Mouse (Mus musculus) kidney, embryonic 16.5 days (tissue): ENCODE results near the gene Pbx1. TPM values are rescaled to one million over a fixed set of nuclear protein-coding genes. Genes with fewer than 3 reads are reported as not detected.
A peak's percentile ranks its signal among the peaks of the same experiment; 100 is the strongest.

Source experiments
- ATAC-seq: fragments of 200-750 bp; cut with Nextera tagmentation; 2 replicates; pipeline ENCODE4 v1.8.0; 2017; ENCODE audit warnings: moderate TSS enrichment; ENCODE audit not compliant: low FRiP score, low TSS enrichment
- H3K27ac ChIP-seq: fragments of 300-500 bp; sonication (generic); 2 replicates; pipeline ENCODE4 v1.5.1; 2014; ENCODE audit warnings: low read length
- H3K27me3 ChIP-seq: fragments of 300-500 bp; sonication (generic); 2 replicates; pipeline ENCODE4 v1.6.1; 2014; ENCODE audit warnings: low read length, control low read depth, mixed read lengths; ENCODE audit not compliant: insufficient read depth
- H3K36me3 ChIP-seq: fragments of 300-500 bp; sonication (generic); 2 replicates; pipeline ENCODE4 v1.6.1; 2014; ENCODE audit warnings: low read length, control low read depth, mixed read lengths; ENCODE audit not compliant: insufficient read depth
- H3K4me1 ChIP-seq: fragments of 300-500 bp; sonication (generic); 2 replicates; pipeline ENCODE4 v1.6.1; 2014; ENCODE audit warnings: low read length, control low read depth, mixed read lengths; ENCODE audit not compliant: insufficient read depth
- H3K4me2 ChIP-seq: fragments of 300-500 bp; sonication (generic); replicated peaks from 2 replicates; pipeline ENCODE4 v1.6.1; 2014; ENCODE audit warnings: low read depth, low read length
- H3K4me3 ChIP-seq: fragments of 300-500 bp; sonication (generic); 2 replicates; pipeline ENCODE4 v1.5.1; 2014; ENCODE audit warnings: mild to moderate bottlenecking, low read length
- H3K9ac ChIP-seq: fragments of 300-500 bp; sonication (generic); replicated peaks from 2 replicates; pipeline ENCODE4 v1.6.1; 2014; ENCODE audit warnings: low read length
- H3K9me3 ChIP-seq: fragments of 300-500 bp; sonication (generic); 2 replicates; pipeline ENCODE4 v1.6.1; 2016; ENCODE audit warnings: low read length, control low read depth
- WGBS: fragments of 180-500 bp; shearing (Covaris S2); extraction: QIAGEN DNeasy Blood & Tissue Kit; methylation state at CpG from one replicate; pipeline ENCODE4 v1.1.7; 2014; 5-methylcytosine and 5-hydroxymethylcytosine counted together
- polyA plus RNA-seq: library from polyadenylated mRNA; unstranded; fragments of >200 nt; fragmentation: Nextera tagmentation; extraction: Ambion mirVana; gene quantifications from 2 replicates; pipeline ENCODE4 v1.2.1, GENCODE M21; 2015

Gene Pbx1
- polyA plus RNA-seq, 1 experiment from 2014 or later = 67.3 TPM

GRCm38 (mm10) chr1:168362464-168362863, 69.6 kb downstream of the Pbx1 start:
- Histone ChIP-seq H3K27me3 (no peaks in the 10 kb centered on the region), H3K4me2 (no peak overlapping the region), H3K36me3 (peaks cover 17% of the 10 kb centered on the region), H3K4me3 (no peak overlapping the region), H3K9me3 (no peaks in the 10 kb centered on the region), H3K27ac (no peak overlapping the region), H3K9ac (no peak overlapping the region), H3K4me1 (peaks cover 60% of the 10 kb centered on the region)
- no peak for ATAC-seq
- 77% methylated on average over 10 of the region's 10 CpGs for WGBS

- Histone ChIP-seq H3K4me3 (no peak overlapping the region), H3K4me2 (peak overlapping the region; percentile 44), H3K9ac (peak overlapping the region; percentile 36), H3K27ac (peak overlapping the region; percentile 63), H3K36me3 (peaks cover 17% of the 10 kb centered on the region), H3K9me3 (no peaks in the 10 kb centered on the region), H3K4me1 (peaks cover 78% of the 10 kb centered on the region), H3K27me3 (no peaks in the 10 kb centered on the region)
- whole genome bisulfite sequencing = 17% methylated on average over 26 of the region's 26 CpGs
- peak; percentile 44; the same call in 1 of the 2 replicates for ATAC-seq
Measured at GRCm38 (mm10) chr1:168357680-168358611, 74.1 kb downstream of the Pbx1 start.

GRCm38 (mm10) chr1:168356970-168357441, 75.1 kb downstream of the Pbx1 start:
- Histone ChIP-seq H3K27ac (peak overlapping the region; percentile 66), H3K9ac (peak overlapping the region; percentile 28; the same call in 1 of the 2 replicates), H3K4me3 (peak overlapping the region; percentile 18), H3K36me3 (peaks cover 15% of the 10 kb centered on the region), H3K4me2 (peak overlapping the region; percentile 44), H3K4me1 (peaks cover 82% of the 10 kb centered on the region), H3K27me3 (no peaks in the 10 kb centered on the region), H3K9me3 (no peaks in the 10 kb centered on the region)
- WGBS = 5% methylated on average over 14 of the region's 14 CpGs
- ATAC-seq = peak; percentile 76

GRCm38 (mm10) chr1:168355985-168356556, 76.0 kb downstream of the Pbx1 start:
- Histone ChIP-seq H3K4me3 (no peak overlapping the region), H3K4me1 (peaks cover 83% of the 10 kb centered on the region), H3K4me2 (no peak overlapping the region), H3K9ac (no peak overlapping the region), H3K9me3 (no peaks in the 10 kb centered on the region), H3K27ac (peak overlapping the region; percentile 66), H3K36me3 (peaks cover 17% of the 10 kb centered on the region; the same call in 1 of the 2 replicates), H3K27me3 (no peaks in the 10 kb centered on the region)
- 29% methylated on average over 10 of the region's 10 CpGs for WGBS
- no peak for ATAC-seq

- no peak overlapping the region for H3K27ac ChIP-seq
- ATAC-seq = no peak
- H3K4me1 ChIP-seq = peaks cover 78% of the 10 kb centered on the region
- no peaks in the 10 kb centered on the region for H3K27me3 ChIP-seq
- no peak overlapping the region for H3K4me3 ChIP-seq
- no peaks in the 10 kb centered on the region for H3K9me3 ChIP-seq
- peaks cover 8% of the 10 kb centered on the region; the same call in 1 of the 2 replicates for H3K36me3 ChIP-seq
- H3K9ac ChIP-seq = no peak overlapping the region
- WGBS = 23% methylated on average over 4 of the region's 4 CpGs
- no peak overlapping the region for H3K4me2 ChIP-seq
Measured at GRCm38 (mm10) chr1:168354934-168355333, 77.1 kb downstream of the Pbx1 start.

GRCm38 (mm10) chr1:168348036-168348784, 83.9 kb downstream of the Pbx1 start:
- no peak for ATAC-seq
- 66% methylated on average over 8 of the region's 8 CpGs for WGBS

GRCm38 (mm10) chr1:168344918-168345317, 87.2 kb downstream of the Pbx1 start:
- Histone ChIP-seq H3K4me3 (no peak overlapping the region), H3K4me1 (peaks cover 55% of the 10 kb centered on the region), H3K27ac (no peak overlapping the region), H3K4me2 (no peak overlapping the region), H3K36me3 (peaks cover 3% of the 10 kb centered on the region; the same call in 1 of the 2 replicates), H3K9me3 (no peaks in the 10 kb centered on the region), H3K9ac (no peak overlapping the region), H3K27me3 (no peaks in the 10 kb centered on the region)
- WGBS = 53% methylated on average over 8 of the region's 8 CpGs
- no peak for ATAC-seq

More at GRCm38 (mm10) chr1:168348036-168348784, 83.9 kb downstream of the Pbx1 start:
- H3K4me3 ChIP-seq = no peak overlapping the region
- no peak overlapping the region for H3K4me2 ChIP-seq
- H3K9ac ChIP-seq = no peak overlapping the region
- H3K36me3 ChIP-seq = peaks cover 7% of the 10 kb centered on the region; the same call in 1 of the 2 replicates
- no peaks in the 10 kb centered on the region for H3K27me3 ChIP-seq
- H3K4me1 ChIP-seq = peaks cover 50% of the 10 kb centered on the region
- H3K9me3 ChIP-seq = no peaks in the 10 kb centered on the region
- no peak overlapping the region for H3K27ac ChIP-seq

GRCm38 (mm10) chr1:168344262-168344661, 87.8 kb downstream of the Pbx1 start:
- Histone ChIP-seq H3K4me2 (no peak overlapping the region), H3K9ac (no peak overlapping the region), H3K27me3 (no peaks in the 10 kb centered on the region), H3K27ac (no peak overlapping the region), H3K9me3 (no peaks in the 10 kb centered on the region), H3K36me3 (no peaks in the 10 kb centered on the region), H3K4me3 (no peak overlapping the region), H3K4me1 (peaks cover 53% of the 10 kb centered on the region)
- 64% methylated on average over 5 of the region's 5 CpGs for WGBS
- no peak for ATAC-seq

- peaks cover 60% of the 10 kb centered on the region for H3K4me1 ChIP-seq
- ATAC-seq = no peak
- H3K9me3 ChIP-seq = no peaks in the 10 kb centered on the region
- H3K4me3 ChIP-seq = no peak overlapping the region
- H3K4me2 ChIP-seq = peak overlapping the region; percentile 21; the same call in 1 of the 2 replicates
- H3K27me3 ChIP-seq = no peaks in the 10 kb centered on the region
- WGBS = 42% methylated on average over 5 of the region's 6 CpGs
- no peaks in the 10 kb centered on the region; the same call in 1 of the 2 replicates for H3K36me3 ChIP-seq
- H3K27ac ChIP-seq = 0 out of 2 replicates have a peak overlapping the region, but pooled peaks have one; percentile 29
- H3K9ac ChIP-seq = peak overlapping the region; percentile 38; the same call in 1 of the 2 replicates
Measured at GRCm38 (mm10) chr1:168342269-168342668, 89.8 kb downstream of the Pbx1 start.
